Mouse (Mus musculus) neural tube, embryonic 11.5 days (tissue): ENCODE data around the gene Dennd2d. TPM values are rescaled to one million over a fixed set of nuclear protein-coding genes. Genes with fewer than 3 reads are reported as not detected.

Source experiments
- ATAC-seq: fragments of 200-750 bp; cut with Nextera tagmentation; 2 replicates; pipeline ENCODE4 v1.8.0; 2017; ENCODE audit warnings: moderate number of reproducible peaks, mild to moderate bottlenecking, moderate TSS enrichment, moderate library complexity; ENCODE audit not compliant: insufficient read depth, low FRiP score, low TSS enrichment
- DNase-seq: peaks from one replicate; pipeline ENCODE4 v3.0.0-alpha.2; 2015; ENCODE audit warnings: low spot score
- H3K27ac ChIP-seq: fragments of 300-500 bp; sonication (generic); 2 replicates; pipeline ENCODE4 v1.5.1; 2014; ENCODE audit warnings: low read depth, mild to moderate bottlenecking, low read length
- H3K27me3 ChIP-seq: fragments of 300-500 bp; sonication (generic); 2 replicates; pipeline ENCODE4 v1.6.1; 2014; ENCODE audit warnings: mild to moderate bottlenecking, low read length, mixed read lengths; ENCODE audit not compliant: control insufficient read depth, insufficient read depth
- H3K36me3 ChIP-seq: fragments of 300-500 bp; sonication (generic); 2 replicates; pipeline ENCODE4 v1.6.1; 2014; ENCODE audit warnings: mild to moderate bottlenecking, low read length, moderate library complexity, mixed read lengths; ENCODE audit not compliant: control insufficient read depth, insufficient read depth
- H3K4me1 ChIP-seq: fragments of 300-500 bp; sonication (generic); 2 replicates; pipeline ENCODE4 v1.6.1; 2014; ENCODE audit warnings: low read length, mixed read lengths; ENCODE audit not compliant: control insufficient read depth, insufficient read depth
- H3K4me2 ChIP-seq: fragments of 300-500 bp; sonication (generic); 2 replicates; pipeline ENCODE4 v1.6.1; 2014; ENCODE audit warnings: low read depth, mild to moderate bottlenecking, moderate library complexity
- H3K4me3 ChIP-seq: fragments of 300-500 bp; sonication (generic); 2 replicates; pipeline ENCODE4 v1.5.1; 2014; ENCODE audit warnings: low read depth, low read length
- H3K9ac ChIP-seq: fragments of 300-500 bp; sonication (generic); 2 replicates; pipeline ENCODE4 v1.6.1; 2014; ENCODE audit warnings: mild to moderate bottlenecking, low read length
- H3K9me3 ChIP-seq: fragments of 300-500 bp; sonication (generic); 2 replicates; pipeline ENCODE4 v1.6.1; 2016; ENCODE audit warnings: low read length; ENCODE audit not compliant: control insufficient read depth
- WGBS: fragments of 180-500 bp; shearing (Covaris S2); extraction: QIAGEN DNeasy Blood & Tissue Kit; methylation state at CpG from one replicate; pipeline ENCODE4 v1.1.7; 2014; 5-methylcytosine and 5-hydroxymethylcytosine counted together
- polyA plus RNA-seq: library from polyadenylated mRNA; unstranded; fragments of >200 nt; fragmentation: Nextera tagmentation; extraction: Ambion mirVana; gene quantifications from 2 replicates; pipeline ENCODE4 v1.2.1, GENCODE M21; 2014

Gene Dennd2d
- polyA plus RNA-seq: 0.99 and 1.4 TPM in 2 replicates

DNA sequence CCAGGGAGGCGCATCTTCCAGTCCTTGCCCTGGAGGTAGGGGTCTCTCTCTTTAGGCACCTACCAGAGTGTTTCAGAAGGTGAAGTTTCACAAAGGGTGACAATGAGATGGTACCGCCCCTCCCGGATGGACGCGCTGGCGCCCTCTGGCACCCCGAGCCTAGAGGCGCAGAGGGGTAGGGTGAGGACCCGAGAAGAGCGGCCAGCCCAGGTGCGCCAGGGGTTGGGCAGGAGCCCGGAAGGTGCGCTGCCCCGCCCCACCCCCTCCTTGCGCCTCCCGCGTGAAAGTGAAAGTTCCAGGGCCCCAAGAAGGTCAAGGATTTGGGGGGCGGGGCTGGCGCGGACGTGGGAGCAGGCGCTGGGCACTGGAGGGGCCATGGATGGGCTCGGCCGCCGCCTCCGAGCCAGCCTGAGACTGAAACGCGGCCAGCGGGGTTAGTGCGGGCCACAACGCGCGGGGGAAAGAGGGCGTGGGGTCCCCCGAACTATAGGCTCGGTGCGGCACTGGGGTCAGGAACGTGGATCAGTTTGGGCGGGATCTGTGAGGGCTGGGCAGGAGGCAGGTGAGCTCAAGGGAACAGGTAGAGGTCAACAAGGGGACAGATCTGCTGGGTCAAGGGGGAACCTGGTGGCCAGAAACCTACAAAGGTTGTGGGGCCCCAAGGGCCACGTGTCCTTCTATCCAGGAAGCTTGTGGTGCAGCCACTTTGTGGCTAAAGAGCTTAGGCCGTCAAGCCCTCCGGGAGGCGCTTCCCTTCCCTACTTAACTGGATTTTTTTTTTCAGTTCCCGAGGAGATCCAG, at the start of gene Dennd2d:
TSS of gene Dennd2d (plus strand) at position 125 of the 801 bp plus-strand sequence.
- Histone ChIP-seq H3K9me3 (no peaks in the 10 kb centered on the region), H3K9ac (peak within 1 kb of the TSS; percentile 58), H3K4me3 (peak within 1 kb of the TSS; percentile 50), H3K27ac (no peak within 1 kb of the TSS), H3K4me2 (peak within 1 kb of the TSS; percentile 89), H3K36me3 (no peaks in the 10 kb centered on the region), H3K27me3 (peaks cover 4% of the 10 kb centered on the region; the same call in 1 of the 2 replicates), H3K4me1 (no peaks in the 10 kb centered on the region)
- 3% methylated on average over 43 of the region's 44 CpGs for WGBS
- DNase-seq: peak; percentile 31
- ATAC-seq: peak; percentile 60

DNA sequence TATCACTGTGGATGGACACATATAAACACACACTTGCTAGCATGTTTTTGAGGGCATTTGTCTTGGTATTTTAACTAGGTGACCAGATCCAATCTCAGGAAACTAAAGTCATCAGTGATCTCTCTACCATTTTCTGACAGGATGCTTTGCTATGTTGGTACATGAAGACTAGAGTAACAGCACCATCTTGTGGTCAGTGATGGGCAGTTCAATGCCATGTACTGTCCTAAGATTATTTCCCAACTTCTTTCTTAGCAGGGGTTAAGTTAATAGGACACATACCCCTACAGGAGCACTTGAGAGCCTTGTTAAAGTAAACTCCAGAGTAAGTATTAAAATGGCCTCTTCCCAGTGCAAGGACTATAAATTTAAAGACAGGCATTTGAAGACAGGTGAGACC, 33.6 kb upstream of the Dennd2d start:
- no peaks in the 10 kb centered on the region for H3K27me3 ChIP-seq
- no peaks in the 10 kb centered on the region for H3K4me1 ChIP-seq
- H3K9me3 ChIP-seq: no peaks in the 10 kb centered on the region
- ATAC-seq (peak; percentile 71), DNase-seq (peak; percentile 11)
- no peak overlapping the region for H3K27ac ChIP-seq
- H3K36me3 ChIP-seq: no peaks in the 10 kb centered on the region
- no peak overlapping the region for H3K4me2 ChIP-seq
- H3K4me3 ChIP-seq: no peak overlapping the region
- H3K9ac ChIP-seq: no peak overlapping the region

DNA sequence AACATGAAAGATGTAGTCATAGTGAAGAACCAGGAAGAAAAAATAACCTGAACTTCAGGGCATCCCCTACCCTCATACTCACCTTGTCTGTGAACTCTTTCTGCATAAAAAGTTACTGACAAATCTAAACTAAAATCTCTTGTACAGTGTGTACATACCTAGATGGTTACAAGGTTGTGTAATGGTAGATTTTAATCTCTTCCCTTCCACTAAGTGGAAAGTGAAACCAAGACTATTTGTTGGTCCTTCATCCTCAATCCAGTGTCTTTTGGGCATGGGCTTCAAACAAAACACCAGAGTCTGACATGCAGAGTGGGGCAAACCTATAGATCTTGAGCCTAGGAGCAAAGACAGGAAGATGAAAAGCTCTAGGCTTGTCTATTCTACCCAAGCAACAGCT, 33.2 kb upstream of the Dennd2d start:
- Histone ChIP-seq H3K9ac (no peak overlapping the region), H3K4me3 (no peak overlapping the region), H3K36me3 (no peaks in the 10 kb centered on the region), H3K9me3 (no peaks in the 10 kb centered on the region), H3K27me3 (no peaks in the 10 kb centered on the region), H3K4me1 (no peaks in the 10 kb centered on the region), H3K4me2 (no peak overlapping the region), H3K27ac (no peak overlapping the region)
- no peak for DNase-seq
- no peak for ATAC-seq

DNA sequence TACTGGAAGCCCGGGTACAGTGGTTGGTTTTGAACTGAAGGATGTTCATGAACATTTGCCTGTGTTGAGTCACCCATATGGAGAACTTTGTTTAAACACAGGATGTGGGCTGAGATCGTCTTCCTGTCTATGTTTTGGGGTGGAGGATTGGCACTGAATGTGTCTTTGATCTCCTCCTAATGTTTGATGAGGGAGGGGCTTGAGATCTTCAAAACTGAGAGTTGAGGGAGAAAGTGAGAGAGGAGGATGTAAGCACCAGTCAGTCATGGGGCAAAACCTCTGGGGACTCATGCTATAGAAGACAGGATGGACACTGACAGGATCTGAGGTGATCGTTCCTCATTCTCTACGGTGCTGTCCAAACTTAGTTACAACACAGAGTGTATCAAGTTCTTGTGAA, 32.6 kb upstream of the Dennd2d start:
- Histone ChIP-seq H3K4me1 (no peaks in the 10 kb centered on the region), H3K27ac (no peak overlapping the region), H3K4me3 (no peak overlapping the region), H3K9me3 (no peaks in the 10 kb centered on the region), H3K27me3 (no peaks in the 10 kb centered on the region), H3K36me3 (no peaks in the 10 kb centered on the region), H3K9ac (no peak overlapping the region), H3K4me2 (no peak overlapping the region)
- WGBS: 76% methylated on average over 4 of the region's 4 CpGs
- no peak for ATAC-seq
- DNase-seq: no peak

DNA sequence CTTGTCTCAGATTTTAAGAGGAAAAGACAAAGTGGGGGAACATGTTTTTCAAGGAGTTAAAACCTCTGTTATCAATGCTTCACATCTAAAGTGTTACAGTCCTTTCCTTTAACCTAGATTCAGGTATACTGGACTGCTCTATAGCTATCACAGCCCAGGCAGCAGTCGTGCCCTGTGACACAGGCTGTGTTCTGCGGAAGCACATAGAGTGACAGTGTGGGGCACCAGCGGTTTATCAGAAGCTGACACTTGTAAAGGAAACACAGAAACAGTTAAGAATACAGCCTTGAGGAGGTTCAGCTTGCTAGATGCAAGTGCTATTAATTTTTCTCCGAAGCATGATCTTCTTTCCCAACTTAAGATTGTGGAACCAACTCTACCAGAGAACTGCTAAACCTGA, 29.6 kb upstream of the Dennd2d start:
- Histone ChIP-seq H3K4me1 (no peaks in the 10 kb centered on the region), H3K4me3 (no peak overlapping the region), H3K9me3 (no peaks in the 10 kb centered on the region), H3K9ac (no peak overlapping the region), H3K4me2 (no peak overlapping the region), H3K36me3 (no peaks in the 10 kb centered on the region), H3K27me3 (no peaks in the 10 kb centered on the region), H3K27ac (no peak overlapping the region)
- DNase-seq (no peak), ATAC-seq (no peak)
- 74% methylated on average over 4 of the region's 4 CpGs for WGBS

DNA sequence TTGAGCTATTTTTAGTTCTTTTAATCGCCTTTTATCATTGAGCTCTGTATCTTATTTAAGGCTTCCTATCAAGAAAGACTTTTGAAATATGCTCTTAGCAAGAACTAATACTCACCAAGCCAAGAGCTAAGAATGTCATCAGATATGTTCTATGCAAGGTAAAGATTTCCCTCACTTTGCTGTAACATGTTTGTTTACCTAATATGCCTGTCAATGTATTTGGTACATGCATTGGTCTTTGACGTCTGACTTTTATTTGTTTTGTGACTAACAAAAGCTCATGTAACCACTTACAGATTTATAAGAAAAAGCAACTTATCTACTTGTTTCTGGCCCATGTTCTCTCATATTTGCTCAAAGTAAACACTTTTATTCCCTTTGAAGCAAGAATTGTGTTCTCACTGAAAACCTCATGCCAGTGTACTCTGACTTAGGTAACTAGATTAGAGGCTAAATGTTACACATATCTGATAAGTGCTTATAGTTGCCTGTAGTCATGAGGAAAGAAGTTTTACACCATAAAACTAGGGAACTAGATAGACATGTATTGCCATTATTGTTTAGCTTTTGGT, 24.8 kb upstream of the Dennd2d start:
- DNase-seq (no peak), ATAC-seq (no peak)
- H3K4me2 ChIP-seq: no peak overlapping the region
- no peaks in the 10 kb centered on the region for H3K4me1 ChIP-seq
- H3K27me3 ChIP-seq: no peaks in the 10 kb centered on the region
- H3K4me3 ChIP-seq: no peak overlapping the region
- no peaks in the 10 kb centered on the region for H3K36me3 ChIP-seq
- no peak overlapping the region for H3K27ac ChIP-seq
- no peak overlapping the region for H3K9ac ChIP-seq
- no peaks in the 10 kb centered on the region for H3K9me3 ChIP-seq
- 84% methylated on average over 2 of the region's 2 CpGs for WGBS

DNA sequence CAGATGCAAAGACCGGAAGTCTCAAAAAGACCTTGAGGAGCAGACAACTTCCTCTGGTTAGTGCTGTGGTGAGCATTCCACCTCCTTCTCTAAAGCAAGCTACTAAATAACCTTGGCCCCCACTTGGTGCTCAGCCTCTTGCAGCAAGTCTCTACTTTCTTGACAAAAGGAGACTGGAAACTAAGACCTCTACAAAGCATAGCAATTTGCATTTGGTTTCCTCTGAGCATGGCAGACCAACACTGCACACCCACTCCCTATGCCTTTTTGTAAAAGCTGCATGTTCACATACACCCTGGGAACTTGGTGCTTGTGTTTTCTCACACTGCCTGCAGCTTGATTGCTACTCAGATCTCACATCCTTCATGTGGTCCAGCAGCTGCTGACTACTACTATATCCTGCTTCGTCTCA, 20.1 kb upstream of the Dennd2d start:
- 94% methylated on average over 2 of the region's 2 CpGs for WGBS
- H3K4me3 ChIP-seq: no peak overlapping the region
- no peaks in the 10 kb centered on the region for H3K27me3 ChIP-seq
- ATAC-seq (no peak), DNase-seq (no peak)
- no peaks in the 10 kb centered on the region for H3K4me1 ChIP-seq
- H3K36me3 ChIP-seq: no peaks in the 10 kb centered on the region
- H3K4me2 ChIP-seq: no peak overlapping the region
- H3K9me3 ChIP-seq: no peaks in the 10 kb centered on the region
- H3K9ac ChIP-seq: no peak overlapping the region
- no peak overlapping the region for H3K27ac ChIP-seq

DNA sequence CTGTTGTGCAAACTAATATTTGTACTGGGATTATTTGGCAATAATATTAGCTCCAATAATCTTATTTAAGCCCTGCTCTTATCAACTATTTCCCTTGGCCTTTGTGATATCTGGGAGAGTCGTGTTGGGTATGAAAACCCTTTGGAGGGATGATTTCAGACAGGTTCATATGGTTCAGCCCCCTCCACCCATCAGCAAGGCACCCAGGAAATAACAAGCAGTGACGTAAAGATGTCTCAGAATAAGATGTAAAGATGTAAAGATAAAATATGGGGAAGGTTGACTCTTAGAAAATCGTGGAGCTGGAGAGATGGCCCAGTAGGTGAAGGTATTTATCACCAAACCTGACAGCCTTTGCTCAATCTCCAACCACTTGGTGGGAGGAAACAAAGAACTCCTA, 19.7 kb upstream of the Dennd2d start:
- Histone ChIP-seq H3K9me3 (no peaks in the 10 kb centered on the region), H3K9ac (no peak overlapping the region), H3K4me3 (no peak overlapping the region), H3K27ac (no peak overlapping the region), H3K27me3 (no peaks in the 10 kb centered on the region), H3K36me3 (no peaks in the 10 kb centered on the region), H3K4me1 (no peaks in the 10 kb centered on the region), H3K4me2 (no peak overlapping the region)
- no peak for ATAC-seq
- no peak for DNase-seq
- WGBS: 69% methylated on average over 3 of the region's 3 CpGs

DNA sequence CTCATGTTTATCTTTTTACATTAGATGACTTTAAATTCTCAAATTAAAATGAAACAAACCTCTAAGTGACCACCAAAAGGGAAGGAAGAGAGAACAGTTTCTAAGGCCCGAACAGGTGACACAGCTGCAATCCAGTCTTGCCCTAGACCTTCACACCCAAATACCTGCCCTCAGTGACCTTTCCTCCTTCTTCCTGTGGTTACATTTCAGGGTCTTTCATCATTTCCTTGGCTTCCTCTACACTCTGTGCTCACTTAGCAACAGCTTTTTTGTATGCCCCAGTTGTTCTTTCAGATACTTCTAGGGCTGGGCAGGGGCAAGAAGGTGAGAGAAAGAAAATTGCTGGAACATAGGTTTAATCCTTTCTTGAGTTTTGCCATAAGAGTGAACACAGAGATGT, 17.5 kb upstream of the Dennd2d start:
- no peaks in the 10 kb centered on the region for H3K27me3 ChIP-seq
- WGBS: 100% methylated on average over 1 of the region's 1 CpGs
- no peak for ATAC-seq

More for the DNA sequence above, 17.5 kb upstream of the Dennd2d start:
- Histone ChIP-seq H3K36me3 (no peaks in the 10 kb centered on the region), H3K4me1 (no peaks in the 10 kb centered on the region), H3K4me3 (no peak overlapping the region), H3K27ac (no peak overlapping the region), H3K4me2 (no peak overlapping the region), H3K9me3 (no peaks in the 10 kb centered on the region), H3K9ac (no peak overlapping the region)
- no peak for DNase-seq
